Mouse (Mus musculus) midbrain, postnatal 0 days (tissue): ENCODE results near the gene Tmem97. TPM values are rescaled to one million over a fixed set of nuclear protein-coding genes. Genes with fewer than 3 reads are reported as not detected.

Source experiments
- ATAC-seq: fragments of 200-750 bp; cut with Nextera tagmentation; 2 replicates; pipeline ENCODE4 v1.8.0; 2017; ENCODE audit warnings: moderate number of reproducible peaks, mild to moderate bottlenecking, moderate TSS enrichment, moderate library complexity; ENCODE audit not compliant: low FRiP score
- DNase-seq: peaks from one replicate; pipeline ENCODE4 v3.0.0-alpha.2; 2015; ENCODE audit warnings: low spot score
- H3K27ac ChIP-seq: fragments of 300-500 bp; sonication (generic); 2 replicates; pipeline ENCODE4 v1.5.1; 2014; ENCODE audit warnings: low read depth, mild to moderate bottlenecking, low read length, mixed read lengths
- H3K27me3 ChIP-seq: fragments of 300-500 bp; sonication (generic); 2 replicates; pipeline ENCODE4 v1.6.1; 2014; ENCODE audit warnings: low read length, control low read depth, mixed read lengths; ENCODE audit not compliant: insufficient read depth
- H3K36me3 ChIP-seq: fragments of 300-500 bp; sonication (generic); 2 replicates; pipeline ENCODE4 v1.6.1; 2014; ENCODE audit warnings: low read length, control low read depth, mixed read lengths; ENCODE audit not compliant: insufficient read depth
- H3K4me1 ChIP-seq: fragments of 300-500 bp; sonication (generic); 2 replicates; pipeline ENCODE4 v1.6.1; 2014; ENCODE audit warnings: mild to moderate bottlenecking, control low read depth, antibody characterized with exemption, low read length, mixed read lengths; ENCODE audit not compliant: insufficient read depth
- H3K4me2 ChIP-seq: fragments of 300-500 bp; sonication (generic); 2 replicates; pipeline ENCODE4 v1.6.1; 2014; ENCODE audit warnings: low read depth, mild to moderate bottlenecking, low read length, mixed read lengths; ENCODE audit not compliant: poor library complexity, severe bottlenecking
- H3K4me3 ChIP-seq: fragments of 300-500 bp; sonication (generic); 2 replicates; pipeline ENCODE4 v1.5.1; 2014; ENCODE audit warnings: low read depth, mild to moderate bottlenecking, low read length, moderate library complexity
- H3K9ac ChIP-seq: fragments of 300-500 bp; sonication (generic); replicated peaks from 2 replicates; pipeline ENCODE4 v1.6.1; 2014; ENCODE audit warnings: mild to moderate bottlenecking, low read length, moderate library complexity, mixed read lengths; ENCODE audit not compliant: poor library complexity, severe bottlenecking
- H3K9me3 ChIP-seq: fragments of 300-500 bp; sonication (generic); 2 replicates; pipeline ENCODE4 v1.6.1; 2016; ENCODE audit warnings: low read length, control low read depth
- CTCF ChIP-seq: IDR thresholded peaks from 2 replicates; pipeline ENCODE4 v1.5.1; 2016; ENCODE audit warnings: antibody characterized with exemption, mild to moderate bottlenecking
- WGBS: fragments of 180-500 bp; shearing (Covaris S2); extraction: QIAGEN DNeasy Blood & Tissue Kit; methylation state at CpG from one replicate; pipeline ENCODE4 v1.1.7; 2014; 5-methylcytosine and 5-hydroxymethylcytosine counted together
- polyA plus RNA-seq: library from polyadenylated mRNA; unstranded; fragments of >200 nt; fragmentation: Nextera tagmentation; extraction: Ambion mirVana; gene quantifications from 2 replicates; pipeline ENCODE4 v1.2.1, GENCODE M21; 2015
- total RNA-seq: library from RNA; depleted of rRNA; stranded (reverse); fragments of >200 nt; gene quantifications from 2 replicates; pipeline ENCODE4 v1.2.3, GENCODE M21; 2014; rRNA removed

The Tmem97 gene
- total and polyA plus RNA-seq, 2 experiments from 2014 or later = 41.4 to 45.5 TPM

DNA sequence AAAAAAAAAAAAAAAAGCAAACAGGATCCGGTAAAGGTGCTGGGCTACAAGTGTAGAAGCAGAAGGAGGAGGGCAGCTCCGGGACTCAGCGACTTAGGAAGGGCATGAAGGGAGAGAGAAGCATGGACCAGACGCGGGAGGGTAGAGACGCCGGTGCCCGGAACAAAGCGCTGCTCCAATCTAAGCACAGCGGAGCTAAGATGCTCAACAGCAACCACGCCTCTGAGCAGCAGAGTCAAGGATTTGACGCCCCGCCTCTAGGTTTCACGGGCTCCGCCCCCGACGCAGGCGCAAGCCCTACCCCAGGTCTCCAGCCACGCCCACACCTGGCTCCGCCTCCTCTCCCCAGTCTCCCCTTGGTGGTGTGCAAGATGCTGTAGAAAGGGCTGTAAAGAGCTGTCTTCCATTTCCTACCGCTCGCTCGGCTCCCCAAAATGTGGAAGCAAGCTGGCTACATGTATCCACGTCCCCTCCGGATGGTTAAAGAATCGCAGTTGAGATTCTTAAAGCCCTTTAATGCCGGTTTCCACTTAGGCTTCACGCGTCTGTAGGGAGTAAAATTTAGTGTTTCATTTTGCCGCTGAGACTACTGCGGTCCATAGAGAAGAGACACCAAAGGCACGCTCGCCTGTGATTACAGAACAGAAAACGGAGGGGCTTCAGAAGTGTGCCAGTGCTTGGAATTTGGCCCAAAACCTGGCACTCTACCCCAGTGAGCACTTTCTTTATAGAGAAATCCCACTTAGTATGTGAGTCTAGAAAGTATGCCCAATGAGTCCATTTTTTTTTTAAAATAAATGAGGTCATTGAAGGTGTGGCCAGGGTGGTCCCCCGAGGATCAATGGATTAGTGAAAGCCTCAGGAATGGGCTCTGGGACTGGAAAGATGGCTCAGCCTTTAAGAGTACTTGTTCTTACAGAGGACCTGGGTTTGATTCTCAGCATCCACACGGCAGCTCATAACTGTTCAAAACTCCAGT lies 52.7 kb downstream of the Tmem97 start, which contains the start of gene Sarm1:
Sarm1 (minus strand) TSS at position 211 of the 979 bp plus-strand sequence.
- H3K4me3 ChIP-seq = peak within 1 kb of the TSS; percentile 78
- peak within 1 kb of the TSS; percentile 94 for H3K27ac ChIP-seq
- DNase-seq (peak; percentile 98), ATAC-seq (peak; percentile 95)
- H3K4me2 ChIP-seq = peak within 1 kb of the TSS; percentile 76
- H3K4me1 ChIP-seq = peaks cover 5% of the 10 kb centered on the region; the same call in 1 of the 2 replicates
- no peaks in the 10 kb centered on the region for H3K36me3 ChIP-seq
- no peaks in the 10 kb centered on the region for H3K9me3 ChIP-seq
- peak within 1 kb of the TSS; percentile 83 for H3K9ac ChIP-seq
- 3% methylated on average over 35 of the region's 36 CpGs for WGBS
- TF ChIP-seq CTCF = peak; percentile 32
- no peaks in the 10 kb centered on the region for H3K27me3 ChIP-seq

DNA sequence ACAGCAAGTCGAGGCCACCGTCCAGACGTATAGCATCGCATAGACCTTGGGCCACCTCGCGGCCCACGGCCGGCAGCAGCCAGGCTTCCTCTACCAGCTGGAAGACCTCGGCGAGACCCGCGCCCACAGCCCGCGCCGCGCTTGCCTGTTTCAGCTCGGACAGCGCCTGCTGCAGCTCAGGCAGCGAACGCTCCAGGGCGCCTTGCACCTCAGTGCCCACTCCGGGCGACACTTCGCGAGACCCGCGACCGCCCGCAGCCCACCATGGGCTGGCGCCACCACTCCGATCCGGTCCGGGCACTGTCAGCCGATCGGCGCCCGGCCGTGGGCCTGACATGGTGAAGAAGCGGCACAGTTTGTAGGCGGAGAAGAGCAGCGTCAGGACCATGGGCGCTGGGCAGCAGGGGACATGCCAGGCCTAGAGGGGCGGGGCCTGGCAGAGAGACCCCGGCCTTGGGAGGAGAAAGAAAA lies 53.5 kb downstream of the Tmem97 start:
- H3K4me2 ChIP-seq = peak overlapping the region; percentile 76
- no peaks in the 10 kb centered on the region for H3K36me3 ChIP-seq
- peak overlapping the region; percentile 94 for H3K27ac ChIP-seq
- H3K9ac ChIP-seq = peak overlapping the region; percentile 83
- H3K4me3 ChIP-seq = peak overlapping the region; percentile 78
- DNase-seq (peak; percentile 78), ATAC-seq (peak; percentile 72)
- peaks cover 5% of the 10 kb centered on the region; the same call in 1 of the 2 replicates for H3K4me1 ChIP-seq
- no peak for TF ChIP-seq CTCF
- WGBS = under 1% methylated on average over 44 of the region's 44 CpGs
- H3K27me3 ChIP-seq = no peaks in the 10 kb centered on the region
- H3K9me3 ChIP-seq = no peaks in the 10 kb centered on the region

DNA sequence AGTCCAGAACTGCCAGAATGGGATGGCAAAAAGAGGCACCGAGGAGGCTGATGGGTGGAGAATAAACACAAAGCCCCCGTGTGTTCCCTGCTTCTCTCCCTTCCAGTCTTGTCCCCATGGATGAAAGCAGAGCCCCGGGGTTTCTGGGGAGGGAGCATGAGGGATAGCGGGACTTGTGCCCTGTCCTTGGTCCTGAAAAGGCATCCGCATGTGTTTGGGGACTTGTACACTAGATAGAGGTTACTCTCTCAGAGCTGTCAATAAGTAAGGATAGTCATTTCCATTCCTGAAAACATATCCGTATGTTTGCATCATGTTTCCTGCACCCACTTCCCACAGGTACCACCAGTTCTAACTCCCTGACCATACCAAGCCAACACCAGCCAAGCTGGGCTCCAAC lies 54.7 kb downstream of the Tmem97 start:
- 6% methylated on average over 6 of the region's 6 CpGs for WGBS
- peaks cover 5% of the 10 kb centered on the region; the same call in 1 of the 2 replicates for H3K4me1 ChIP-seq
- H3K27ac ChIP-seq = no peak overlapping the region
- peak overlapping the region; percentile 76 for H3K4me2 ChIP-seq
- no peaks in the 10 kb centered on the region for H3K36me3 ChIP-seq
- DNase-seq (no peak), ATAC-seq (no peak)
- H3K9ac ChIP-seq = peak overlapping the region; percentile 83
- H3K4me3 ChIP-seq = peak overlapping the region; percentile 78
- TF ChIP-seq CTCF = no peak
- H3K27me3 ChIP-seq = no peaks in the 10 kb centered on the region
- H3K9me3 ChIP-seq = no peaks in the 10 kb centered on the region

Other genes with a start within 250 kb of the Tmem97 start
- 3.1 and 3.6 TPM in 2 replicates for gene Spag5, start 249.2 kb downstream of the Tmem97 start, total RNA-seq
- gene Spag5, start 249.2 kb downstream of the Tmem97 start, polyA plus RNA-seq = 2.2 and 2.4 TPM in 2 replicates
- gene Aldoc, start 227.8 kb downstream of the Tmem97 start, total RNA-seq = 265 and 359 TPM in 2 replicates
- 224 and 305 TPM in 2 replicates for gene Aldoc, start 227.8 kb downstream of the Tmem97 start, polyA plus RNA-seq
- 62.4 and 67.2 TPM in 2 replicates for gene Pigs, start 222.4 kb downstream of the Tmem97 start, total RNA-seq
- 82.6 and 91.0 TPM in 2 replicates for gene Pigs, start 222.4 kb downstream of the Tmem97 start, polyA plus RNA-seq
- gene Unc119, start 207.3 kb downstream of the Tmem97 start, total RNA-seq = 93.5 and 141 TPM in 2 replicates
- gene Unc119, start 207.3 kb downstream of the Tmem97 start, polyA plus RNA-seq = 79.6 and 83.4 TPM in 2 replicates
- gene Foxn1, start 164.2 kb downstream of the Tmem97 start, total RNA-seq = not detected in 2 replicates
- not detected in 2 replicates for gene Foxn1, start 164.2 kb downstream of the Tmem97 start, polyA plus RNA-seq
- not detected in 2 replicates for gene Slc13a2, start 128.6 kb downstream of the Tmem97 start, total RNA-seq
- gene Slc13a2, start 128.6 kb downstream of the Tmem97 start, polyA plus RNA-seq = not detected in 2 replicates
- 15.0 and 17.5 TPM in 2 replicates for gene Slc46a1, start 85.1 kb downstream of the Tmem97 start, total RNA-seq
- gene Slc46a1, start 85.1 kb downstream of the Tmem97 start, polyA plus RNA-seq = 19.1 and 19.6 TPM in 2 replicates
- gene Sarm1, start 53.0 kb downstream of the Tmem97 start, total RNA-seq = 63.2 and 66.3 TPM in 2 replicates
- gene Sarm1, start 53.0 kb downstream of the Tmem97 start, polyA plus RNA-seq = 39.8 and 40.1 TPM in 2 replicates
- 114 and 120 TPM in 2 replicates for gene Vtn, start 51.7 kb downstream of the Tmem97 start, total RNA-seq
- 139 and 160 TPM in 2 replicates for gene Vtn, start 51.7 kb downstream of the Tmem97 start, polyA plus RNA-seq
- gene Sebox, start 47.3 kb downstream of the Tmem97 start, total RNA-seq = 0.71 TPM in 1 of 2 replicates, not detected in the other
- gene Sebox, start 47.3 kb downstream of the Tmem97 start, polyA plus RNA-seq = not detected in 2 replicates
- gene Tmem199, start 38.6 kb downstream of the Tmem97 start, total RNA-seq = 46.2 and 48.2 TPM in 2 replicates
- 92.4 and 96.0 TPM in 2 replicates for gene Tmem199, start 38.6 kb downstream of the Tmem97 start, polyA plus RNA-seq
- gene Poldip2, start 38.6 kb downstream of the Tmem97 start, total RNA-seq = 145 and 149 TPM in 2 replicates
- 159 and 176 TPM in 2 replicates for gene Poldip2, start 38.6 kb downstream of the Tmem97 start, polyA plus RNA-seq
- gene Tnfaip1, start 14.4 kb downstream of the Tmem97 start, total RNA-seq = 38.2 and 40.5 TPM in 2 replicates
- 59.1 and 62.7 TPM in 2 replicates for gene Tnfaip1, start 14.4 kb downstream of the Tmem97 start, polyA plus RNA-seq
- gene Ift20, start 14.4 kb downstream of the Tmem97 start, total RNA-seq = 133 and 155 TPM in 2 replicates
- gene Ift20, start 14.4 kb downstream of the Tmem97 start, polyA plus RNA-seq = 142 and 148 TPM in 2 replicates
- 39.7 and 44.4 TPM in 2 replicates for gene Nlk, start 146.6 kb upstream of the Tmem97 start, total RNA-seq
- 21.9 and 25.0 TPM in 2 replicates for gene Nlk, start 146.6 kb upstream of the Tmem97 start, polyA plus RNA-seq
- 27.0 and 31.6 TPM in 2 replicates for gene Ccnq, start 201.0 kb upstream of the Tmem97 start, total RNA-seq
- gene Ccnq, start 201.0 kb upstream of the Tmem97 start, polyA plus RNA-seq = 28.9 and 34.4 TPM in 2 replicates